Mouse (Mus musculus) CH12.LX (cell line): Measurements from ENCODE around the gene Ttll11. TPM values are rescaled to one million over a fixed set of nuclear protein-coding genes. Genes with fewer than 3 reads are reported as not detected.

Experiments
- DNase-seq: peaks from one replicate; pipeline ENCODE4 v3.0.0-alpha.2; 2013; ENCODE audit errors: extremely low read depth
- H3K27ac ChIP-seq: 2 replicates; pipeline ENCODE4 v1.5.1; 2012; ENCODE audit warnings: low read depth, mild to moderate bottlenecking, control low read depth, moderate library complexity; ENCODE audit not compliant: insufficient read depth
- H3K27me3 ChIP-seq: replicated peaks from 2 replicates; pipeline ENCODE3; 2012; ENCODE audit warnings: inconsistent platforms
- H3K36me3 ChIP-seq, 2 experiments: replicated peaks in 1 of 2; 2 replicates each; pipeline versions ENCODE3 to v1.6.1; 2012; ENCODE audit warnings: inconsistent platforms in 1 of 2, low read length in 1 of 2, mild to moderate bottlenecking in 1 of 2, mixed read lengths in 1 of 2, moderate library complexity in 1 of 2; ENCODE audit not compliant: control insufficient read depth in 1 of 2, insufficient read depth in 1 of 2
- H3K4me1 ChIP-seq, 2 experiments: 2 replicates each; pipeline ENCODE4 v1.6.1; 2012; ENCODE audit warnings: inconsistent platforms in 1 of 2, moderate library complexity in 1 of 2; ENCODE audit not compliant: insufficient read depth in 2 of 2, control insufficient read depth in 1 of 2
- H3K4me2 ChIP-seq: 2 replicates; pipeline ENCODE4 v1.6.1; 2012; ENCODE audit warnings: low read depth, mild to moderate bottlenecking, control low read depth; ENCODE audit not compliant: poor library complexity, insufficient read depth, severe bottlenecking
- H3K4me3 ChIP-seq, 3 experiments: fragments of 150-350 bp in 1 of 3; sonication (generic) in 1 of 3; replicated peaks in 1 of 3; 2 replicates each; pipeline versions ENCODE3 to v1.5.1; 2011 to 2012; ENCODE audit warnings: low read depth in 2 of 3, low read length in 2 of 3, mild to moderate bottlenecking in 2 of 3, moderate library complexity in 2 of 3, control low read depth in 1 of 3, improper control_type of control experiment in 1 of 3, inconsistent platforms in 1 of 3, mixed read lengths in 1 of 3; ENCODE audit not compliant: poor library complexity in 1 of 3
- H3K79me2 ChIP-seq: replicated peaks from 2 replicates; pipeline ENCODE4 v1.6.1; 2012; ENCODE audit warnings: mild to moderate bottlenecking, moderate library complexity; ENCODE audit not compliant: control insufficient read depth, poor library complexity, insufficient read depth, severe bottlenecking; ENCODE audit errors: extremely low read depth
- H3K9ac ChIP-seq: 2 replicates; pipeline ENCODE4 v1.6.1; 2012; ENCODE audit warnings: low read depth, mild to moderate bottlenecking, control low read depth, moderate library complexity; ENCODE audit not compliant: insufficient read depth
- H3K9me3 ChIP-seq: replicated peaks from 2 replicates; pipeline ENCODE3; 2012; ENCODE audit warnings: low read length, inconsistent platforms, mixed read lengths
- CTCF ChIP-seq, 2 experiments: IDR thresholded peaks in 1 of 2; conservative IDR thresholded peaks in 1 of 2; 2 replicates each; pipeline ENCODE4 v1.5.1; 2011 to 2012; ENCODE audit warnings: low read depth in 2 of 2, low read length in 2 of 2, improper control_type of control experiment in 1 of 2, inconsistent platforms in 1 of 2, mild to moderate bottlenecking in 1 of 2, moderate library complexity in 1 of 2
- ELF1 ChIP-seq: IDR thresholded peaks from 2 replicates; pipeline ENCODE4 v1.6.1; 2014; ENCODE audit warnings: low read depth, mild to moderate bottlenecking, inconsistent platforms, low read length, improper control_type of control experiment
- IRF4 ChIP-seq: IDR thresholded peaks from 2 replicates; pipeline ENCODE4 v1.6.1; 2014; ENCODE audit warnings: low read depth, mild to moderate bottlenecking, inconsistent platforms, low read length, improper control_type of control experiment
- JUN ChIP-seq: IDR thresholded peaks from 2 replicates; pipeline ENCODE4 v1.6.1; 2011; ENCODE audit warnings: low read depth, mild to moderate bottlenecking, low read length, improper control_type of control experiment, moderate library complexity; ENCODE audit not compliant: insufficient read depth
- KAT2A ChIP-seq: IDR thresholded peaks from 2 replicates; pipeline ENCODE4 v1.6.1; 2012; ENCODE audit warnings: low read length, improper control_type of control experiment, inconsistent platforms; ENCODE audit not compliant: insufficient replicate concordance
- MYC ChIP-seq: IDR thresholded peaks from 2 replicates; pipeline ENCODE4 v1.6.1; 2011; ENCODE audit warnings: low read depth, mild to moderate bottlenecking, improper control_type of control experiment, low read length
- NRF1 ChIP-seq: IDR thresholded peaks from 2 replicates; pipeline ENCODE4 v1.6.1; 2014; ENCODE audit warnings: low read depth, mild to moderate bottlenecking, inconsistent platforms, low read length, improper control_type of control experiment, moderate library complexity
- PAX5 ChIP-seq: IDR thresholded peaks from 2 replicates; pipeline ENCODE4 v1.6.1; 2012; ENCODE audit warnings: low read length, inconsistent platforms, mixed read lengths
- RAD21 ChIP-seq: IDR thresholded peaks from 2 replicates; pipeline ENCODE4 v1.6.1; 2011; ENCODE audit warnings: low read depth, mild to moderate bottlenecking, low read length, improper control_type of control experiment, moderate library complexity
- SIN3A ChIP-seq: IDR thresholded peaks from 2 replicates; pipeline ENCODE4 v1.6.1; 2012; ENCODE audit warnings: low read length, improper control_type of control experiment, inconsistent platforms
- SMC3 ChIP-seq: IDR thresholded peaks from 2 replicates; pipeline ENCODE4 v1.6.1; 2011; ENCODE audit warnings: low read depth, low read length, improper control_type of control experiment
- TBP ChIP-seq: conservative IDR thresholded peaks from 2 replicates; pipeline ENCODE4 v1.6.1; 2011; ENCODE audit warnings: low read depth, low read length, improper control_type of control experiment
- UBTF ChIP-seq: IDR thresholded peaks from 2 replicates; pipeline ENCODE4 v1.6.1; 2012; ENCODE audit warnings: low read depth, mild to moderate bottlenecking, inconsistent platforms, low read length, improper control_type of control experiment, moderate library complexity
- dilution Hi-C: fragments of 300-500 bp; cut with MboI; formaldehyde crosslinking; loops from 2 replicates; pipeline ENCODE4 v1.14.3; 2020; ENCODE audit warnings: low sequenced_read_pairs; ENCODE audit not compliant: extremely low pct_unique_long_range_greater_than_20kb, extremely low pct_ligation_motif_present
- in situ Hi-C: fragments of 300-500 bp; cut with MboI; formaldehyde crosslinking; loops from 3 replicates; pipeline ENCODE4 v1.14.3; 2019; ENCODE audit warnings: low sequenced_read_pairs, low pct_ligation_motif_present, low pct_unique_long_range_greater_than_20kb, mixed read lengths
- polyA plus RNA-seq: library from polyadenylated mRNA; unstranded; fragments of >175 nt; gene quantifications from 2 replicates; pipeline ENCODE4 v1.2.1, GENCODE M21; 2012; ENCODE audit warnings: low read depth; ENCODE audit not compliant: insufficient read length
- total RNA-seq, 2 experiments: library from RNA; depleted of rRNA; stranded (reverse); fragments of 300-350 nt in 1 of 2; fragments of >200 nt in 1 of 2; gene quantifications; 2 replicates each; pipeline ENCODE4 v1.2.3; 2012 to 2014

Ttll11 gene
- total and polyA plus RNA-seq, 3 experiments: 0.04 to 0.31 (median 0.11) TPM

GRCm38 (mm10) chr2:36023291-36023690, 43.6 kb upstream of the Ttll11 start:
- Histone ChIP-seq H3K9me3 (no peaks in the 10 kb centered on the region), H3K79me2 (no peaks in the 10 kb centered on the region), H3K9ac (no peak overlapping the region), H3K4me3 (no peak overlapping the region), H3K36me3 (no peaks in the 10 kb centered on the region), H3K4me1 (peaks cover 0 to 3% of the 10 kb centered on the region in 2 experiments; a peak in 2 of 4 replicates), H3K4me2 (no peak overlapping the region), H3K27me3 (peaks cover 21% of the 10 kb centered on the region), H3K27ac (no peak overlapping the region)
- in situ Hi-C loops: loop anchor here (25.0 kb wide), 1 partner anchor 1314 kb away; the partner anchor contains the start of gene Olfr368
- dilution Hi-C loops: no loop called here
- TF ChIP-seq UBTF: no peak
- TF ChIP-seq MYC: no peak
- no peak for TF ChIP-seq NRF1
- no peak for DNase-seq

- no peak overlapping the region for H3K4me3 ChIP-seq
- no peaks in the 10 kb centered on the region for H3K36me3 ChIP-seq
- H3K27ac ChIP-seq: no peak overlapping the region
- H3K4me1 ChIP-seq: peaks cover 0 to 3% of the 10 kb centered on the region in 2 experiments; a peak in 2 of 4 replicates
- H3K4me2 ChIP-seq: 0 out of 2 replicates have a peak overlapping the region, but pooled peaks have one; percentile 4
- TF ChIP-seq JUN (no peak), SMC3 (peak; percentile 44), ELF1 (peak; percentile 12; the same call in 1 of the 2 replicates), IRF4 (0 out of 2 replicates have a peak, but pooled peaks have one; percentile 17), CTCF (conservative IDR thresholded peaks at IDR 0.05 in 1 of 2, IDR thresholded peaks at IDR 0.05 in 1 of 2; ENCODE audit: low read depth in 2 of 2, low read length in 2 of 2) (peak in 1 of 2 experiments; percentile 69; a peak in 2 of 4 replicates), SIN3A (no peak), TBP (no peak), RAD21 (peak; percentile 25), KAT2A (no peak), PAX5 (no peak), UBTF (no peak), NRF1 (peak; percentile 78)
- H3K9ac ChIP-seq: no peak overlapping the region
- in situ Hi-C loops: loop anchor here (25.0 kb wide), 1 partner anchor 1316 kb away; the partner anchor contains the start of gene Olfr368
- no peaks in the 10 kb centered on the region for H3K79me2 ChIP-seq
- dilution Hi-C loops: no loop called here
- DNase-seq: peak; percentile 54
- H3K9me3 ChIP-seq: no peaks in the 10 kb centered on the region
- peaks cover 17% of the 10 kb centered on the region for H3K27me3 ChIP-seq
Observed at GRCm38 (mm10) chr2:36021385-36022159, 41.9 kb upstream of the Ttll11 start.
